Mouse (Mus musculus) lung, adult 2 months (tissue): ENCODE data around the gene Rai1.

Experiments used
- CTCF ChIP-seq: fragments of 200-500 bp; IDR thresholded peaks from 2 replicates; pipeline ENCODE4 v1.5.1; 2011; ENCODE audit warnings: mild to moderate bottlenecking, low read length, control low read depth; ENCODE audit not compliant: insufficient read depth
- POLR2A ChIP-seq: fragments of 200-500 bp; IDR thresholded peaks from 2 replicates; pipeline ENCODE4 v1.6.1; 2011; ENCODE audit warnings: low read depth, mild to moderate bottlenecking, control low read depth, low read length, borderline replicate concordance; ENCODE audit errors: extremely low read depth

DNA sequence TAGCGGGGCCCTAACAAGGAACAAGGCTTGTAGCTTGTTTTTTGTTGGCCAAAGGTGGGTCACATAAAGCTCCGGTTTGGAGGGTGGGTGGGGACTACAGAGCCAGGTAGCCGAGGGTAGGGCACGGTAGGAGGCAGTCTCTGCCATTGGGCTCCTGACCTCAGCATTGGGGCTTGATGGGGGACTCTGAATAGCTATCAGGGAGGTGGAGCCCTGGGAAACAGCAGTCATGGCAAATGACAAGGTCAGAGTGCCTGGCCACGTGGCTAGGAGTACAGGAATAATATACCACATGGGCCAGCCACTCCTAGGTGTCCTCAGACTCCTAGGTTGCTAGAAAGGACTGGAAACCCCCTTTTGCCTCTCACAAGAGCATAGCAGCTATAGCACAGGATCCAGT lies 91.5 kb downstream of the Rai1 start:
- TF ChIP-seq CTCF (no peak), POLR2A (no peak)
